Mouse (Mus musculus) spleen, adult 2 months (tissue): Measurements from ENCODE around the gene Batf3. TPM values are rescaled to one million over a fixed set of nuclear protein-coding genes. Genes with fewer than 3 reads are reported as not detected.
"Not testable (repeated sequence)": the region's sequence is repeated elsewhere in the genome, so short reads cannot be mapped to it uniquely, and the experiment has no call there.

ENCODE experiments used
- DNase-seq, 2 experiments: peaks; one replicate each; pipeline versions ENCODE4 v3.0.0 to v3.0.0-alpha.2; 2012 to 2021; ENCODE audit warnings: low spot score in 2 of 2, low read depth in 1 of 2
- H3K27ac ChIP-seq: fragments of 200-500 bp; 2 replicates; pipeline ENCODE4 v1.5.1; 2012; ENCODE audit warnings: low read length, inconsistent platforms; ENCODE audit not compliant: insufficient read depth
- H3K27me3 ChIP-seq: fragments of 200-500 bp; 2 replicates; pipeline ENCODE4 v1.6.1; 2012; ENCODE audit warnings: mild to moderate bottlenecking, moderate library complexity, low read length, inconsistent platforms; ENCODE audit not compliant: control insufficient read depth, insufficient read depth
- H3K36me3 ChIP-seq: fragments of 200-500 bp; 2 replicates; pipeline ENCODE4 v1.6.1; 2012; ENCODE audit warnings: mild to moderate bottlenecking, low read length, inconsistent platforms; ENCODE audit not compliant: control insufficient read depth, insufficient read depth
- H3K4me1 ChIP-seq: fragments of 200-500 bp; 2 replicates; pipeline ENCODE4 v1.6.1; 2011; ENCODE audit warnings: inconsistent platforms; ENCODE audit not compliant: control insufficient read depth, insufficient read depth, insufficient read length
- H3K4me3 ChIP-seq: fragments of 200-500 bp; 2 replicates; pipeline ENCODE4 v1.5.1; 2011; ENCODE audit warnings: mild to moderate bottlenecking, inconsistent platforms; ENCODE audit not compliant: insufficient read depth, insufficient read length; ENCODE audit errors: extremely low read depth
- CTCF ChIP-seq: fragments of 200-500 bp; IDR thresholded peaks from 2 replicates; pipeline ENCODE4 v1.5.1; 2011; ENCODE audit warnings: mild to moderate bottlenecking, inconsistent platforms; ENCODE audit not compliant: insufficient read depth, insufficient read length, insufficient replicate concordance; ENCODE audit errors: extremely low read depth
- POLR2A ChIP-seq: fragments of 200-500 bp; IDR thresholded peaks from 2 replicates; pipeline ENCODE4 v1.6.1; 2011; ENCODE audit warnings: low read depth, low read length, inconsistent platforms
- WGBS: fragments of 180-500 bp; shearing (Covaris S2); methylation state at CpG from one replicate; pipeline ENCODE4 v1.1.7; 2018; 5-methylcytosine and 5-hydroxymethylcytosine counted together
- polyA plus RNA-seq: library from polyadenylated mRNA; depleted of rRNA; stranded (reverse); fragments of >200 nt; gene quantifications from 2 replicates; pipeline ENCODE4 v1.2.3, GENCODE M21; 2012; rRNA removed

Batf3 gene
- polyA plus RNA-seq, 1 experiment: 22.7 TPM

DNA sequence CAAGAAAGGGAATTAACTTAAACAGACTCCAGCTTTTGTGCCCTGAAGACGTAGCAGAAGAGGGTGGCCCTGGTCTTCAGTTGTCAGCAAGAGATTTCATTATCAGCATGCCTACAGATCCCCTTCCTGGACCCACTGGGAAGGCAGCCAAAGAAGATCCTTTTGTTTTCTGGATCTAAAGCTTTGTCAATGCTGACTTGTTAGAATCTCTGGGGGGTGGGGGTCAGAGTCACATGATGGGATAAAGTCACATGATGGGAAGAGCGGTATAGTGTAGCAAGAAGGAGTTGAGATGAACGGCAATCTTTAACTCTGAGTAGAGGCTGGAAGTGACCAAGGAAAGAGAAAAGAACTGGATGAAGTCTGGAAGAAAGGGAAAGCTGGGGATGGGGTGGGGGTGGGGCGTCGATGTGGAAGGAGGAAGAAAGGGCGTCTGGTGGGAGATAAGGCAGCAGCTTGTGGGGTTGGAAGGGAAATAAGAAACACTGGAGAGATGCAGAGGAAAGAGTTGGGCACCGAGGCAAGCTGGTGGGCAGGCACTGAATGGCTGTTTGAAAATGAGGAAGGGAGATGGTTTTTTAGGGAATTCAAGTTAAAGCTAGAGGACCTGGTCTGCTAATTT lies 41.3 kb downstream of the Batf3 start:
- no peak for DNase-seq
- H3K27me3 ChIP-seq: no peaks in the 10 kb centered on the region
- no peak for TF ChIP-seq POLR2A
- no peak overlapping the region for H3K4me3 ChIP-seq
- no peaks in the 10 kb centered on the region for H3K36me3 ChIP-seq
- H3K27ac ChIP-seq: no peak overlapping the region
- WGBS: 55% methylated on average over 7 of the region's 7 CpGs
- no peaks in the 10 kb centered on the region for H3K4me1 ChIP-seq

DNA sequence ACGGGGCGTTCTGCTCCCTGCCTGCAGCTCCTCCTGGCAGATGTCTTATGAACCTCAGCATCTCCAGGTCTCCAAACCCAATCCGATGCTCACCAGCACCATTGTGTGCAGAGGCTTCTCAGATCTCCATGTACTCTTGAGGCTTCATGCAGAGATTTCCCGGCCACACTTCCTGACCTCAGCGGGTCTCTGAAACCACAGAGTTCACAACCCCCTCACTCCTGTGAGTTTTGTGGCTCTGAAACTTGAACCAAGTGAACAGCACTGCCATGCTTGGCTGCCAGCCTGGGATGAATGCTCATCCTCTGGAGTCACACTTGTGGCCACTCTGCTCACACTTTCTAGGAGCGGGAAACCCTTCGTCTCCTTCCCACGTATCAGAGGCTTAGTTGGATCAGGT lies 43.3 kb downstream of the Batf3 start:
- no peak for DNase-seq
- Histone ChIP-seq H3K4me1 (no peaks in the 10 kb centered on the region), H3K4me3 (no peak overlapping the region), H3K27ac (no peak overlapping the region), H3K27me3 (no peaks in the 10 kb centered on the region), H3K36me3 (no peaks in the 10 kb centered on the region)
- WGBS: 53% methylated on average over 8 of the region's 8 CpGs
- TF ChIP-seq CTCF (no peak), POLR2A (no peak)

DNA sequence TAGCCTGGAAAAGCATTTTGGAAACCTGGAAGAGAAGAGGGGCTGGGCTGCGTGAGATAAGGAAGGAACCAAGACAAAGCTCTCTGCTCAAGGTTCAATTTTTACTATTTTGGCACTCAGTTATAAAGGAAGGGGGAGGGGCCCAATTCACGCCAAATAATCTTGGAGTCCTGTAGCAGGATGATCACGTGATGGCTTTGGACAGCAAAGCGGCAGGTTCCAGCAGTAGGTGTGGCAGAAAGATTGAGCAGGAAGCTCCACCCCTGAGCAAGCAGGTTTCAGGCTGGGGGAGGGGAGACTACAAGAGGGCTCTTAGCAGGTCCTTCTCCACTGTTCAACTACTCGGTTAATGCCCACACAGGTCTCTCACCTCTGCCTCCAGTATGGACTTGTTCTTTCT lies 51.8 kb downstream of the Batf3 start:
- not testable (repeated sequence) for H3K4me1 ChIP-seq, H3K27ac ChIP-seq, H3K27me3 ChIP-seq, H3K36me3 ChIP-seq, H3K4me3 ChIP-seq, DNase-seq
- 92% methylated on average over 5 of the region's 5 CpGs for WGBS

DNA sequence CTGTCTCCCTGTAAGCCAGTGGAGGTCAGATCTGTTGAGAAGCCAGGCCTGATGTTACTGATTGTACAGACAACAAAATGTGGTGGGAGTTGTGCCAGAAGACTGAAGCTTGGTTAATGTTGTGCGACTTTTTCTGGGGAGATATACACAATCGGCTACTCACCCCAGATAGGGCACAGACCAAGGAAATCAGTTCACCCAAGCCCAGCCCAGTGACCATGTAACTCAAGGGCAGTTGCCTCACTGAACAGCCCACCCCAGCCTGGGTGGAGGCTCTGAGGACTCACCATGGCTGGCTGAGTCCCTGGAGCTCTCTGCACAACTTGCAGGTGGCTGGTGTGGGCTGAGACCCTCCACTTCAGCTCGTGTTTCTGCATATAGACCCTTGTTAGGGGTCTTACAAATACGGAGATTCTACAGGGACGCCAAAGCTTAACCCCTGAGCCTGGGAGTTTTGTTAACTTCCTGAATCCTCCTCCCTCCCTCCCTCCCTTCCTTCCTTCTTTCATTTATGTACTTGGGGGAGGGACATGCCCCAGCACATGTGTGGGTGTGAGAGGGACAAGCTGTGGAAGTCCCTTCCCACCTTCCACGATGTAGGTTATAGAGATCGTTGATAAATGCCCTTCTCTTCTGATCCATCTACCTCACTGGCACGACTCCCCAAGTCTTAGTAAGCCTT lies 53.4 kb downstream of the Batf3 start:
- TF ChIP-seq CTCF: no peak
- TF ChIP-seq POLR2A: no peak
- Histone ChIP-seq H3K36me3 (no peaks in the 10 kb centered on the region), H3K4me3 (no peak overlapping the region), H3K27me3 (no peaks in the 10 kb centered on the region), H3K4me1 (no peaks in the 10 kb centered on the region), H3K27ac (no peak overlapping the region)
- WGBS: 40% methylated on average over 8 of the region's 8 CpGs
- no peak for DNase-seq

DNA sequence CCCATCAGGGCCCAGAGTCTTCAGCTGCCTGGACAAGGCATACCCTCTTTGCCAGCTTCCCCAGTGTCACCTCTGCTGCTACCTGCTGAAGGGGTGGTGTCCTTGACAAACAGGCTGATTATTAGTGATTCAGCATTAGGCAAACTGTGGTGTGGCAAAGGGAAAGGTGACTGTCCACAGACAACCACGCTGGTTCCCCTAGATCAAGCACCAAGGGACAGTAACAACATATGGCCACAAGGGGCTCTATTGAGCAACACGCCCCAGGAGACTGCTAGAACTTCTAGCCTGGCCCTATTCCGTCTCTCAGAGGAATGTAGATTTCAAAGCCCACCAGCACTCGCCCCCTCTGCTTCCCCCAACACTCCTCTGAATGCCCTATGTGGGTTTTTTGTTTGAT lies 55.4 kb downstream of the Batf3 start:
- no peaks in the 10 kb centered on the region for H3K36me3 ChIP-seq
- TF ChIP-seq CTCF: peak; percentile 57; the same call in 1 of the 2 replicates
- TF ChIP-seq POLR2A: no peak
- peak; percentile 9 to 43 for DNase-seq
- H3K4me3 ChIP-seq: no peak overlapping the region
- no peaks in the 10 kb centered on the region for H3K27me3 ChIP-seq
- H3K27ac ChIP-seq: no peak overlapping the region
- no peaks in the 10 kb centered on the region for H3K4me1 ChIP-seq
- WGBS: 23% methylated on average over 4 of the region's 4 CpGs

DNA sequence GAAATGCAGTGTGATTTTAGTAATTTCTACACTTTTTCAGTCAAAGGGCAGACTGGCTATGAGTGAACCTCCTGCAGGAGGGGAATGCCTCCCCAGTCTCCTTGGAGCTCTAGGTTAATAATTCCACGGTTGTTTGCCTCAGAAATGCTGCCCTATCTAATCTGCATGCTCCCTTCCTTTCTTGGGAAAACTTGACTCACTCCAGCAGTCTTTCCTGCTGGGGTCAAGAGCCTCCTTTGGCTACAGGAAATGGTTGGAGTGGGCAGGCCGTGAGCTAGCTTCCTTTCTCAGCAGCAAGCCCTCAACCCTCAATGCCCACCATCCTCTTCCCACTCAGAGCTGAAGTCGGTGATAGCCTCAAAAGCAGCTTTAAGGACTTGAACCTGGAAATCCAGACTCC lies 56.7 kb downstream of the Batf3 start:
- Histone ChIP-seq H3K4me1 (no peaks in the 10 kb centered on the region), H3K36me3 (no peaks in the 10 kb centered on the region), H3K4me3 (no peak overlapping the region), H3K27me3 (no peaks in the 10 kb centered on the region), H3K27ac (no peak overlapping the region)
- 44% methylated on average over 3 of the region's 3 CpGs for WGBS
- no peak for TF ChIP-seq POLR2A
- TF ChIP-seq CTCF: no peak
- no peak for DNase-seq

Other genes starting within 250 kb of the Batf3 start
- 3.8 and 6.4 TPM in 2 replicates for gene Rps6kc1, start 186.1 kb upstream of the Batf3 start, polyA plus RNA-seq
- gene Angel2, start 172.7 kb upstream of the Batf3 start, polyA plus RNA-seq: 20.2 and 20.5 TPM in 2 replicates
- 0.56 and 1.2 TPM in 2 replicates for gene Vash2, start 118.6 kb upstream of the Batf3 start, polyA plus RNA-seq
- 15.6 and 26.4 TPM in 2 replicates for gene Flvcr1, start 71.7 kb upstream of the Batf3 start, polyA plus RNA-seq
- not detected in 2 replicates for gene Spata45, start 61.2 kb upstream of the Batf3 start, polyA plus RNA-seq
- 2.2 and 2.6 TPM in 2 replicates for gene Tatdn3, start 34.9 kb upstream of the Batf3 start, polyA plus RNA-seq
- 1.4 and 3.5 TPM in 2 replicates for gene Nsl1, start 34.8 kb upstream of the Batf3 start, polyA plus RNA-seq
- not detected in 2 replicates for gene Fam71a, start 67.0 kb downstream of the Batf3 start, polyA plus RNA-seq
- 1.6 and 2.3 TPM in 2 replicates for gene Atf3, start 120.2 kb downstream of the Batf3 start, polyA plus RNA-seq
- gene Nenf, start 220.3 kb downstream of the Batf3 start, polyA plus RNA-seq: 51.4 and 59.6 TPM in 2 replicates
- gene Tmem206, start 228.1 kb downstream of the Batf3 start, polyA plus RNA-seq: 12.4 and 14.9 TPM in 2 replicates